Mouse (Mus musculus) testis, adult 2 months (tissue): ENCODE measurements around the gene Ubash3b. TPM values are rescaled to one million over a fixed set of nuclear protein-coding genes. Genes with fewer than 3 reads are reported as not detected.

ENCODE experiments used
- H3K27ac ChIP-seq: fragments of 200-500 bp; 2 replicates; pipeline ENCODE4 v1.5.1; 2012; ENCODE audit warnings: low read depth, low read length; ENCODE audit not compliant: control insufficient read depth, insufficient read depth
- H3K27me3 ChIP-seq: fragments of 200-500 bp; 2 replicates; pipeline ENCODE4 v1.6.1; 2012; ENCODE audit warnings: mild to moderate bottlenecking, low read length, moderate library complexity; ENCODE audit not compliant: control insufficient read depth, insufficient read depth
- H3K36me3 ChIP-seq: fragments of 200-500 bp; 2 replicates; pipeline ENCODE4 v1.6.1; 2012; ENCODE audit warnings: mild to moderate bottlenecking, low read length; ENCODE audit not compliant: control insufficient read depth, insufficient read depth
- H3K4me1 ChIP-seq: fragments of 200-500 bp; 2 replicates; pipeline ENCODE4 v1.6.1; 2012; ENCODE audit warnings: low read length; ENCODE audit not compliant: control insufficient read depth, insufficient read depth
- H3K4me3 ChIP-seq: fragments of 200-500 bp; 2 replicates; pipeline ENCODE4 v1.5.1; 2012; ENCODE audit warnings: low read depth, mild to moderate bottlenecking, low read length, moderate library complexity, mixed read lengths; ENCODE audit not compliant: control insufficient read depth
- CTCF ChIP-seq: fragments of 200-500 bp; IDR thresholded peaks from 2 replicates; pipeline ENCODE4 v1.5.1; 2012; ENCODE audit warnings: low read depth, mild to moderate bottlenecking, inconsistent platforms, low read length, moderate library complexity; ENCODE audit not compliant: control insufficient read depth, insufficient read depth, insufficient replicate concordance
- POLR2A ChIP-seq: fragments of 200-500 bp; IDR thresholded peaks from 2 replicates; pipeline ENCODE4 v1.6.1; 2012; ENCODE audit warnings: low read depth, mild to moderate bottlenecking, inconsistent platforms, low read length, moderate library complexity; ENCODE audit not compliant: control insufficient read depth
- polyA plus RNA-seq: library from polyadenylated mRNA; depleted of rRNA; stranded (reverse); fragments of >200 nt; gene quantifications from 2 replicates; pipeline ENCODE4 v1.2.3, GENCODE M21; 2012

Gene Ubash3b
- polyA plus RNA-seq, 1 experiment: 1.6 TPM

- Histone ChIP-seq H3K4me3 (no peak overlapping the region), H3K36me3 (no peaks in the 10 kb centered on the region)
- no peak for TF ChIP-seq CTCF
- no peak for TF ChIP-seq POLR2A
These were observed 5.4 kb upstream of the Ubash3b start for GRCm38 (mm10) chr9:41166886-41167285.

GRCm38 (mm10) chr9:41162363-41162762 lies 866 bp upstream of the Ubash3b start:
- Histone ChIP-seq H3K4me3 (no peak overlapping the region), H3K36me3 (no peaks in the 10 kb centered on the region), H3K27ac (no peak overlapping the region), H3K27me3 (no peaks in the 10 kb centered on the region), H3K4me1 (peaks cover 4% of the 10 kb centered on the region; the same call in 1 of the 2 replicates)
- TF ChIP-seq POLR2A: no peak
- TF ChIP-seq CTCF: no peak

More at GRCm38 (mm10) chr9:41166886-41167285, 5.4 kb upstream of the Ubash3b start:
- H3K4me1 ChIP-seq: no peaks in the 10 kb centered on the region
- H3K27ac ChIP-seq: no peak overlapping the region
- H3K27me3 ChIP-seq: no peaks in the 10 kb centered on the region

- TF ChIP-seq CTCF (no peak), POLR2A (no peak)
These were observed 841 bp downstream of the Ubash3b start for GRCm38 (mm10) chr9:41160536-41161176.

GRCm38 (mm10) chr9:41159223-41159622 lies 2.3 kb downstream of the Ubash3b start:
- TF ChIP-seq POLR2A: no peak
- TF ChIP-seq CTCF: no peak
- H3K27me3 ChIP-seq: 0 out of 2 replicates have a peak, but pooled peaks cover 2% of the 10 kb centered on the region
- H3K4me3 ChIP-seq: no peak overlapping the region
- no peak overlapping the region for H3K27ac ChIP-seq
- H3K4me1 ChIP-seq: peaks cover 8% of the 10 kb centered on the region
- H3K36me3 ChIP-seq: no peaks in the 10 kb centered on the region

More at GRCm38 (mm10) chr9:41160536-41161176, 841 bp downstream of the Ubash3b start:
- Histone ChIP-seq H3K4me1 (peaks cover 8% of the 10 kb centered on the region), H3K27ac (no peak overlapping the region), H3K36me3 (no peaks in the 10 kb centered on the region), H3K27me3 (0 out of 2 replicates have a peak, but pooled peaks cover 2% of the 10 kb centered on the region), H3K4me3 (no peak overlapping the region)

- Histone ChIP-seq H3K36me3 (no peaks in the 10 kb centered on the region), H3K27me3 (0 out of 2 replicates have a peak, but pooled peaks cover 2% of the 10 kb centered on the region), H3K27ac (no peak overlapping the region), H3K4me3 (no peak overlapping the region; the same call in 1 of the 2 replicates), H3K4me1 (peaks cover 8% of the 10 kb centered on the region)
- no peak for TF ChIP-seq POLR2A
- no peak for TF ChIP-seq CTCF
These were observed 3.5 kb downstream of the Ubash3b start for GRCm38 (mm10) chr9:41157872-41158567.

- H3K27me3 ChIP-seq: 0 out of 2 replicates have a peak, but pooled peaks cover 2% of the 10 kb centered on the region
- H3K4me3 ChIP-seq: peak overlapping the region; percentile 82
- H3K27ac ChIP-seq: no peak overlapping the region; the same call in 1 of the 2 replicates
- TF ChIP-seq CTCF (no peak), POLR2A (0 out of 2 replicates have a peak, but pooled peaks have one; percentile 23)
- H3K4me1 ChIP-seq: peaks cover 8% of the 10 kb centered on the region
- H3K36me3 ChIP-seq: no peaks in the 10 kb centered on the region
These were observed 4.3 kb downstream of the Ubash3b start for GRCm38 (mm10) chr9:41157020-41157871.

- H3K36me3 ChIP-seq: no peaks in the 10 kb centered on the region
- H3K27me3 ChIP-seq: 0 out of 2 replicates have a peak, but pooled peaks cover 2% of the 10 kb centered on the region
- H3K4me1 ChIP-seq: peaks cover 8% of the 10 kb centered on the region
- no peak overlapping the region for H3K27ac ChIP-seq
- no peak for TF ChIP-seq POLR2A
- TF ChIP-seq CTCF: no peak
- H3K4me3 ChIP-seq: peak overlapping the region; percentile 82
These were observed 4.8 kb downstream of the Ubash3b start for GRCm38 (mm10) chr9:41156720-41157019.
